Mouse (Mus musculus): Measurements from ENCODE around the gene Ttll1. TPM values are rescaled to one million over a fixed set of nuclear protein-coding genes. Genes with fewer than 3 reads are reported as not detected.

The Ttll1 gene
- total and polyA plus RNA-seq, 3 experiments: 2.3 to 12.3 (median 6.5) TPM

DNA sequence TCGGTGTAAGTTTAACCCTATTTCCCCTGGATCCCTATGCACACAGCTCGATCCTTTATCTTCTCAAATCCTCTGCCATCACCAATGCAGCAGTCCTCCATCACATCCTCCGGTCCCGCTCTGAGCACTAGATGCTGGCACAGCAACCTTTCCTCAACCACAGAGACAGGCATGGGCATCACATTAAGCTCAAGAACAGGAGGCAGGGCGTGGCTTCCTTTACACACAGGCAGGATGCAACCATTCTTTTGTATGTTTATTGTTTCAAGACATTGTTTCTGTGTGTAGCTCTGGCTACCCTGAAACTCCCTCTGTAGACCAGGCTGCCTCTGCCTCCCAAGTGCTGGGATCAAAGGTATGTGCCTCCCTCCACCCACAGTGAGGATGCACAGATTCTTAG is 55.1 kb downstream of the Ttll1 start:
- H3K4me3 ChIP-seq (ENCODE audit: low read depth, low read length): no peak overlapping the region
- H3K27me3 ChIP-seq (ENCODE audit: insufficient read depth, low read length): no peaks in the 10 kb centered on the region
- H3K36me3 ChIP-seq (replicated peaks): peaks cover 41% of the 10 kb centered on the region
- H3K4me1 ChIP-seq (ENCODE audit: insufficient read depth, low read depth, low read length): peaks cover 40% of the 10 kb centered on the region
- ATAC-seq (ENCODE audit: extremely low read depth, insufficient number of reproducible peaks, low FRiP score, poor library complexity, severe bottlenecking): no peak
- no peaks in the 10 kb centered on the region for H3K9me3 ChIP-seq (replicated peaks)
- DNase-seq (ENCODE audit: low spot score): no peak
- no peak for TF ChIP-seq GATA2 (IDR thresholded peaks at IDR 0.05; ENCODE audit: borderline replicate concordance, low read depth, low read length)
- TF ChIP-seq TAL1 (conservative IDR thresholded peaks at IDR 0.05; ENCODE audit: low read depth, low read length): no peak
- no peak for TF ChIP-seq GATA1 (IDR thresholded peaks at IDR 0.05; ENCODE audit: borderline replicate concordance, low read length)
- TF ChIP-seq POLR2AphosphoS5 (IDR thresholded peaks at IDR 0.05; ENCODE audit: insufficient replicate concordance, low read depth, low read length): no peak

DNA sequence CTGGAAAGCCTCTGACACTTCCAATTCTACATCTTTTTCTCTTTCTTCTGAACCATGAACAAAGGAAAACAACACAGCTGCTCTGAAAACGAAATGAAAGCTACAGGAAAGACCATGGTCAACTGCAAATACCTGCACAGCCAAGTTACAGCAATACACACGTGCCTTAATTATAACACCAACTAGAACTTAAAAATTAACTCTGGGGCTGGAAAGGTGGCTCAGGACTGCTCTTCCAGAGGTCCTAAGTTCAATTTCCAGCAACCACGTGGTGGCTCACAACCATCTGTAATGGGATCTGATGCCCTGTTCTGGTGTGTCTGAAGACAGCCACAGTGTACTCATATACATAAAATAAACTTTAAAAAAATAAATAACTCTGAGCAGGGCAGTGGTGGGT is 55.7 kb downstream of the Ttll1 start:
- H3K4me1 ChIP-seq (ENCODE audit: insufficient read depth, low read depth, low read length): peaks cover 42% of the 10 kb centered on the region
- no peak for ATAC-seq (ENCODE audit: extremely low read depth, insufficient number of reproducible peaks, low FRiP score, poor library complexity, severe bottlenecking)

DNA sequence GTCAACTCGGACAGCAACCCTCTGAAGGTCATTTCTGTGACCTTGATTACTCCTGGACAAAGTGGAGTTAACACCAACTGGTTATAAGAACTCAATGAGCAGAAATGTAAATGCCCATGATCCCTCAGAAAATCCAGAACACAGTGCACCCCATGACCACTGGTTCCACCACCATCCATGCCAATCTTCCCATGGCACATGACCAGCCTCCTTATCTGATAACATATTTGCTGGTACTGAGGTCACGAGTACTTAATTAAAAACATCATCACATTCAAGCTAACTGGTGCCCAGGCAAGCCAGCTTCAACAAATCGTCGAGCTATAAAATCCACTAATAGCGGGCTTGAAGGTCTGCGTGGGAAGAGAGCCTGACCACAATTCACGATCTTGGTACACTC is 56.3 kb downstream of the Ttll1 start:
- ATAC-seq (ENCODE audit: extremely low read depth, insufficient number of reproducible peaks, low FRiP score, poor library complexity, severe bottlenecking) (no peak), DNase-seq (ENCODE audit: low spot score) (no peak)
- peaks cover 39% of the 10 kb centered on the region for H3K36me3 ChIP-seq (replicated peaks)
- peaks cover 47% of the 10 kb centered on the region for H3K4me1 ChIP-seq (ENCODE audit: insufficient read depth, low read depth, low read length)
- H3K27me3 ChIP-seq (ENCODE audit: insufficient read depth, low read length): no peaks in the 10 kb centered on the region
- TF ChIP-seq TAL1 (conservative IDR thresholded peaks at IDR 0.05; ENCODE audit: low read depth, low read length) (no peak), POLR2AphosphoS5 (IDR thresholded peaks at IDR 0.05; ENCODE audit: insufficient replicate concordance, low read depth, low read length) (no peak), CTCF (IDR thresholded peaks at IDR 0.05; ENCODE audit: low read depth, low read length) (no peak), GATA1 (IDR thresholded peaks at IDR 0.05; ENCODE audit: borderline replicate concordance, low read length) (no peak), GATA2 (IDR thresholded peaks at IDR 0.05; ENCODE audit: borderline replicate concordance, low read depth, low read length) (no peak)
- H3K4me3 ChIP-seq (ENCODE audit: low read depth, low read length): no peak overlapping the region
- H3K9me3 ChIP-seq (replicated peaks): no peaks in the 10 kb centered on the region

More for the DNA sequence above, 55.7 kb downstream of the Ttll1 start:
- no peaks in the 10 kb centered on the region for H3K9me3 ChIP-seq (replicated peaks)
- no peak overlapping the region for H3K4me3 ChIP-seq (ENCODE audit: low read depth, low read length)
- no peaks in the 10 kb centered on the region for H3K27me3 ChIP-seq (ENCODE audit: insufficient read depth, low read length)
- H3K36me3 ChIP-seq (replicated peaks): peaks cover 41% of the 10 kb centered on the region
- no peak for DNase-seq (ENCODE audit: low spot score)
- no peak for TF ChIP-seq POLR2AphosphoS5 (IDR thresholded peaks at IDR 0.05; ENCODE audit: insufficient replicate concordance, low read depth, low read length)

DNA sequence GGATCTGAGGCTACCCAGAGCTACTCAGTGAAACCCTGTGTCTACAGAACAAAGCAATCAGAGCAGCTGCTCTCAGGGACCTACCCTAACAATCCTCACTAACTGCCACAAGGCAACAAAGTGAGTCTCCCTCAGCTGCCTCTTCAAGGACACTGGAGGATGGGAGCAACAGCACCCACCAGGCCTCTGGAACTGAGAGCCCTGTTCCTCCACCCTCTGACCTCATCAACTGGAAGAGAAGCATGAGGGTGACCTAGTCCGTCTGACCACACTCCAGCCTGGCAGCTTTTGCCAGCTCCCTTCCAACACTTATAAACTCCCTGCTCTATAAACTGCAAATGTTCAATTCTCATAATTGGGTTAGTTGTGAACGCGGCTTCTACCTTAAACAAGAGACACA is 56.8 kb downstream of the Ttll1 start:
- Histone ChIP-seq H3K4me1 (ENCODE audit: insufficient read depth, low read depth, low read length) (peaks cover 48% of the 10 kb centered on the region), H3K36me3 (replicated peaks) (peaks cover 40% of the 10 kb centered on the region), H3K4me3 (ENCODE audit: low read depth, low read length) (no peak overlapping the region), H3K27me3 (ENCODE audit: insufficient read depth, low read length) (no peaks in the 10 kb centered on the region), H3K9me3 (replicated peaks) (no peaks in the 10 kb centered on the region)
- ATAC-seq (ENCODE audit: extremely low read depth, insufficient number of reproducible peaks, low FRiP score, poor library complexity, severe bottlenecking) (no peak), DNase-seq (ENCODE audit: low spot score) (no peak)
- no peak for TF ChIP-seq GATA2 (IDR thresholded peaks at IDR 0.05; ENCODE audit: borderline replicate concordance, low read depth, low read length)
- TF ChIP-seq TAL1 (conservative IDR thresholded peaks at IDR 0.05; ENCODE audit: low read depth, low read length): no peak
- no peak for TF ChIP-seq GATA1 (IDR thresholded peaks at IDR 0.05; ENCODE audit: borderline replicate concordance, low read length)
- no peak for TF ChIP-seq CTCF (IDR thresholded peaks at IDR 0.05; ENCODE audit: low read depth, low read length)
- no peak for TF ChIP-seq POLR2AphosphoS5 (IDR thresholded peaks at IDR 0.05; ENCODE audit: insufficient replicate concordance, low read depth, low read length)

DNA sequence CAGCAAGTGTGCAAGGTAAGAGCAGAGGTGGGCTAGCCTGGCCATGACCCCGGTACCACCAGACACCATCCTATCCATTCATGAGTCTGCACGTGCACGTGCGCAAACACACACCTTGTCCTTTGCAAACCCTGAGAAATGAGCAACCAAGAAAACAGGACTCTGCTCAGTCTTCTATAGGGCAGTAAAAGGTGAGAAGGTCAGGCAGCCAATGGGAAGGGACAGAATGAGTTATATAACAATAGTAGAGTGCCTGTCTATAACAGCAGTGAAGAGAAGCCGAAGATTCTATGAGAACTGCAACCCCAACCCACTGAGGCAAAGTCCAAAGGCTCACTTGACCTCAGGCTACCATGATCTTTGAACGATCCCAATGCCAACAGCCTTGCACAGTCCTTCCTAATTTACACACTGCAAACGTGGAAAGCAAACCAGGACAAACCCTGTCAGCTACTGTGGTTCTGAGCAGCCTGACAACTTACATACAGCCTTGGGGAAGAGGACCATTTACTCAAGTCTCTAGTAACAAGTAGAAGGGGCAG is 58.4 kb downstream of the Ttll1 start:
- Histone ChIP-seq H3K4me3 (ENCODE audit: low read depth, low read length) (no peak overlapping the region; the same call in 1 of the 2 replicates), H3K9me3 (replicated peaks) (no peaks in the 10 kb centered on the region), H3K27me3 (ENCODE audit: insufficient read depth, low read length) (no peaks in the 10 kb centered on the region), H3K4me1 (ENCODE audit: insufficient read depth, low read depth, low read length) (peaks cover 56% of the 10 kb centered on the region), H3K36me3 (replicated peaks) (peaks cover 45% of the 10 kb centered on the region)
- DNase-seq (ENCODE audit: low spot score) (no peak), ATAC-seq (ENCODE audit: extremely low read depth, insufficient number of reproducible peaks, low FRiP score, poor library complexity, severe bottlenecking) (no peak)
- TF ChIP-seq CTCF (IDR thresholded peaks at IDR 0.05; ENCODE audit: low read depth, low read length): no peak
- TF ChIP-seq POLR2AphosphoS5 (IDR thresholded peaks at IDR 0.05; ENCODE audit: insufficient replicate concordance, low read depth, low read length): no peak
- TF ChIP-seq GATA1 (IDR thresholded peaks at IDR 0.05; ENCODE audit: borderline replicate concordance, low read length): no peak
- TF ChIP-seq TAL1 (conservative IDR thresholded peaks at IDR 0.05; ENCODE audit: low read depth, low read length): no peak
- no peak for TF ChIP-seq GATA2 (IDR thresholded peaks at IDR 0.05; ENCODE audit: borderline replicate concordance, low read depth, low read length)

DNA sequence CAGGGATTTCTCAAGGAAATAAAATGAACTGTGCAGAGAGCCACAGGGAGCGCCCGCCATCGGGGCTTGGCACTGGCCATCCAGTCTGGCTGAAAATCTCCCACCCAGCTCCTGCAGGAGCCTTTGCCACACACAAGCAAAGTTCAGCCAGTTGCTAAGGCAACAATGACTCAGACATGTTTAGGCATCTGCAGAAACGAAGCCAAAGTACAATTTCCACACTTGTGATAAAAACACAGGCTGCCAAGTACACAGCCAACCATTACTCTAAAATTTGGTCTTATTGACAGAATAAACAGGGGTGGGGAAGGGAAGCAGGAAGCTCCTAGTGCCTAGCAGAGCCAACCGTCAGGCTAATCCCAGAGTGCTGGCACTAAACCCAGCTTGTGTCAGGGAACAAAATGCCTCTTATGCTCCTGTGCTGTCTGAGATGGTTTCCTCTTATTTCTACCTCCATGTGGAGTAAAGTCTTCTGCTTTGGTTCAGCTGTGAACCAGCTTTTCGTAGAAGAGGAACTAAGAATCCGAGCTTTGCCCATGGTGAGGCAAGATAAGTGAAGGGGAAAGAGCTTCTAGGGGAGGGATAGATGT is 59.0 kb downstream of the Ttll1 start:
- no peak for TF ChIP-seq GATA1 (IDR thresholded peaks at IDR 0.05; ENCODE audit: borderline replicate concordance, low read length)
- DNase-seq (ENCODE audit: low spot score) (peak; percentile 63), ATAC-seq (ENCODE audit: extremely low read depth, insufficient number of reproducible peaks, low FRiP score, poor library complexity, severe bottlenecking) (peak; percentile 52)
- no peaks in the 10 kb centered on the region for H3K27me3 ChIP-seq (ENCODE audit: insufficient read depth, low read length)
- no peak overlapping the region; the same call in 1 of the 2 replicates for H3K4me3 ChIP-seq (ENCODE audit: low read depth, low read length)
- H3K9me3 ChIP-seq (replicated peaks): no peaks in the 10 kb centered on the region
- H3K36me3 ChIP-seq (replicated peaks): peaks cover 43% of the 10 kb centered on the region
- H3K4me1 ChIP-seq (ENCODE audit: insufficient read depth, low read depth, low read length): peaks cover 56% of the 10 kb centered on the region

DNA sequence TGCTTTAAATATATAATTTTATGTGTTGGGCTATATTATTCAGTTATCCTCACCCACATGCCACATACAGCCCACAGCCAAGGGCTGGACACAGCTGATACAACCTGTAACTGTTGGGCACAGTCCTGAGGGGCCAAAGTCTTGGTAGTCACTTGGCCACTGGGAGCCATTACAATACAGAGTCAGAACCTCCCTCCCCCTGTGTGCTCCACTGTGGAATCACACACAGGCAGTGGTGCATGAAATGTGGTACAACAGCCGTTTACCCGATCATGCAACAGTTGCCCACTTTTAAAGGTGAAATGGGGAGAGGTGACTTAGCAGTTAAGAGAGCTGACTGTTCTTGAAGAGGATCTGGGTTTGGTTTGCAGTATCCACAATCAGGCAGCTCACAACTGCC is 60.7 kb downstream of the Ttll1 start:
- H3K9me3 ChIP-seq (replicated peaks): no peaks in the 10 kb centered on the region
- DNase-seq (ENCODE audit: low spot score) (no peak), ATAC-seq (ENCODE audit: extremely low read depth, insufficient number of reproducible peaks, low FRiP score, poor library complexity, severe bottlenecking) (no peak)
- H3K4me3 ChIP-seq (ENCODE audit: low read depth, low read length): no peak overlapping the region
- no peak for TF ChIP-seq POLR2AphosphoS5 (IDR thresholded peaks at IDR 0.05; ENCODE audit: insufficient replicate concordance, low read depth, low read length)
- no peak for TF ChIP-seq CTCF (IDR thresholded peaks at IDR 0.05; ENCODE audit: low read depth, low read length)
- TF ChIP-seq GATA1 (IDR thresholded peaks at IDR 0.05; ENCODE audit: borderline replicate concordance, low read length): no peak
- TF ChIP-seq TAL1 (conservative IDR thresholded peaks at IDR 0.05; ENCODE audit: low read depth, low read length): no peak
- no peak for TF ChIP-seq GATA2 (IDR thresholded peaks at IDR 0.05; ENCODE audit: borderline replicate concordance, low read depth, low read length)
- peaks cover 51% of the 10 kb centered on the region for H3K4me1 ChIP-seq (ENCODE audit: insufficient read depth, low read depth, low read length)
- no peaks in the 10 kb centered on the region for H3K27me3 ChIP-seq (ENCODE audit: insufficient read depth, low read length)
- H3K36me3 ChIP-seq (replicated peaks): peaks cover 49% of the 10 kb centered on the region
